Mouse (Mus musculus) olfactory bulb, adult 2 months (tissue): ENCODE data around the gene Aldh3b3.

ENCODE experiments used
- CTCF ChIP-seq: fragments of 200-500 bp; IDR thresholded peaks from 2 replicates; pipeline ENCODE4 v1.5.1; 2012; ENCODE audit warnings: low read depth, mild to moderate bottlenecking, low read length, moderate library complexity; ENCODE audit not compliant: insufficient read depth
- POLR2A ChIP-seq: fragments of 200-500 bp; IDR thresholded peaks from 2 replicates; pipeline ENCODE4 v1.6.1; 2012; ENCODE audit warnings: mild to moderate bottlenecking, low read depth, low read length, moderate library complexity; ENCODE audit not compliant: insufficient read depth

GRCm38 (mm10) chr19:3950331-3950730 is 8.1 kb upstream of the Aldh3b3 start:
- TF ChIP-seq POLR2A, result no peak
- TF ChIP-seq CTCF, result no peak
